Mouse (Mus musculus): Measurements from ENCODE around the gene Ppfia4. TPM values are rescaled to one million over a fixed set of nuclear protein-coding genes. Genes with fewer than 3 reads are reported as not detected.

Ppfia4 gene
- polyA plus RNA-seq, 1 experiment: 8.8 TPM

DNA sequence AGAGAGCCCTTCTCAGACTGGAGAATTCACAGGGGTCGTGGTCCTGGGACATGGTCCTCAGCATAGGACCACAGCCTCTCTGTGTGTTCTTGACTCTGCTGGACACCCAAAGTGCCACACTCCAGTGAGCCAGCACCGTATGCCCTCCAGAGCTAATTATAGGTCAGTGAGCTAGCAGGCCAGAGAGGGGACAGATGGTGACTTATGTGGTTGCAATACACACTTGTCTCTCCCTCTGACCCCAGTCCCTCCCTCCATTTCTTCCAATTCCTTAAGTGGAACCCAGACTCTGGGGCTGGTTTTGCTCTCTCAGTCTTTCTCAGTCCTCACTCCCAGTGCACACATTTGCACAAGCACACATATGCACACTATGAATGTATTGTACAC is 9.5 kb upstream of the Ppfia4 start:
- Histone ChIP-seq H3K27me3 (ENCODE audit: control insufficient read depth, insufficient read depth, low read length, poor library complexity, severe bottlenecking) (no peaks in the 10 kb centered on the region), H3K27ac (ENCODE audit: insufficient read depth, low read length) (no peak overlapping the region), H3K9ac (ENCODE audit: low read depth, poor library complexity, severe bottlenecking) (no peak overlapping the region), H3K9me3 (replicated peaks; ENCODE audit: control insufficient read depth, insufficient read depth, low read length, poor library complexity, severe bottlenecking) (no peaks in the 10 kb centered on the region), H3K4me1 (ENCODE audit: control insufficient read depth, insufficient read depth, low read length) (no peaks in the 10 kb centered on the region), H3K36me3 (ENCODE audit: control insufficient read depth, insufficient read depth, low read length, poor library complexity, severe bottlenecking) (0 out of 2 replicates have a peak, but pooled peaks cover 7% of the 10 kb centered on the region), H3K4me3 (ENCODE audit: low read depth, low read length) (no peak overlapping the region)
- TF ChIP-seq POLR2A (IDR thresholded peaks at IDR 0.05; ENCODE audit: insufficient read depth, low read length): no peak
- no peak for TF ChIP-seq CTCF (IDR thresholded peaks at IDR 0.05; ENCODE audit: low read depth, low read length)
- no peak for TF ChIP-seq EP300 (IDR thresholded peaks at IDR 0.05; ENCODE audit: insufficient read depth, low read depth, low read length)

DNA sequence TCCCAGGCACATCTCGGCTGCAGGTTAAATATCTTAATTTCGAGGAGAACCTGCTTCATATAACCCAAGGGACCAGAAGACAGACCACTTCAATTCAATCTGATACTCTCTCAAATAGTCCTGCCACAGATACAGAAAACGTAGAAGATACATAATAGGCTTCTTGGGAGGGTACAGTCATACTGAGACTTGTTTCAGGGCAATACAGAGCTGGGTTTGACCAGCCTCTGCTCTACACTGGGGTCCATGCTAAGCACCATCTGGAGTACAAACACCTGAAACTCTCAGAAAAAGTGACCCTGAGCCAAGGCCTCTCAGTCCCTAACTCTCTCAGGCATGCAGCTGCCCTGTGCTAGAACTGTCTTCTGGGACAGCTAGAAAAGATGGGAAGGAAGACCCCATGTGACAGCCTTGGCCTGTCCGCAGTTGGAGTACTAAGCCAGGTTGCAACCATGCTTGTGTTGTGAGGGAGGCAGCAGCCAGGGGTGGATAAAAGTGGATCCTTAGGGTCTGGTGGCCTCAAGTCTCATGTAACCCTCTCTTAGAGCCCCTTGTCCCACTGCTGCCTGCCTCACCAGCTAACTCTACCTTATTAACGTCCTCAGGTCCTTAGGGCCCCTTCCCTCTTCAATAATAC is 9.0 kb upstream of the Ppfia4 start:
- 0 out of 2 replicates have a peak, but pooled peaks cover 5% of the 10 kb centered on the region for H3K36me3 ChIP-seq (ENCODE audit: control insufficient read depth, insufficient read depth, low read length, poor library complexity, severe bottlenecking)
- no peaks in the 10 kb centered on the region for H3K9me3 ChIP-seq (replicated peaks; ENCODE audit: control insufficient read depth, insufficient read depth, low read length, poor library complexity, severe bottlenecking)
- H3K27ac ChIP-seq (ENCODE audit: insufficient read depth, low read length): no peak overlapping the region
- H3K9ac ChIP-seq (ENCODE audit: low read depth, poor library complexity, severe bottlenecking): no peak overlapping the region
- TF ChIP-seq POLR2A (IDR thresholded peaks at IDR 0.05; ENCODE audit: insufficient read depth, low read length) (no peak), EP300 (IDR thresholded peaks at IDR 0.05; ENCODE audit: insufficient read depth, low read depth, low read length) (no peak), CTCF (IDR thresholded peaks at IDR 0.05; ENCODE audit: low read depth, low read length) (no peak)
- H3K27me3 ChIP-seq (ENCODE audit: control insufficient read depth, insufficient read depth, low read length, poor library complexity, severe bottlenecking): no peaks in the 10 kb centered on the region
- no peaks in the 10 kb centered on the region for H3K4me1 ChIP-seq (ENCODE audit: control insufficient read depth, insufficient read depth, low read length)
- H3K4me3 ChIP-seq (ENCODE audit: low read depth, low read length): no peak overlapping the region

DNA sequence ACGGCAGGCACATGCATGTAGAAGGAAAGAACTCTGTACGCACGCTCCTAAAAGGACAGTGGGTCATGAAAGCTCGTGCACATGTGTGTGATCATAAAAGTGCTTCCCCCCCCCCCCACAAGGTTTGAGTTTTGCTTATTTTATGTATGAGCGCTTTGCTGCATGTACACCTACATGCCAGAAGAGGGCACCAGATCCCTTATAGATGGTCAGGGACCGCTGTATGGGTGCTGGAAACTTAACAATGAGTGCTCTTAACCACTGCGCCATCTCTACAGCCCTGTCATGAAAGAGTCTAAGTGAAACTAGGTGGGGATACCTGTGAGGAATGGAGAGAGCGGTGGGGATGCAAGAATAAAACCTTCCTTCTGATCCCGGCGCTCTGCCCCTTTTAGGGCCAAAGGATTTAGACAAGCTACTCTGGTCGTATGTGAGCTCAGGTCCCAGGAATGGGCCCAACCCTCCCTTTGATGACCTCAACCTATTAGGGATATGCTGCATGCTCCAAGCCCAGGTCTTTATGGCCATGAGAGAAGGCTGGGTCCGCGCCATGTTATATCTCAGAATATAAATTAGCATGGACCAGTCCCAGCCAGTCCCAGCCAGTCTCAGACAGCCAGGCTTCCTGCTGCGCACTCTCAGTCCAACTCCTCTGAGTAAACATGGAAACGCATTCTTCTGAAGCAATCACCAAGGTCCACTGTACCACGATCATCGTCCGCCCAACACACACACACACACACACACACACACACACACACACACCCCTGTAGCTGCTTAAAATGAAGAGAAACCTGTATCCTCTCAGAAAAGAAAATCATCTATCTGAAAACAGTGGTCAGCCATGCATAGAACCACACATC is 7.3 kb upstream of the Ppfia4 start:
- TF ChIP-seq POLR2A (IDR thresholded peaks at IDR 0.05; ENCODE audit: insufficient read depth, low read length) (no peak), CTCF (IDR thresholded peaks at IDR 0.05; ENCODE audit: low read depth, low read length) (peak; percentile 33)
- H3K4me3 ChIP-seq (ENCODE audit: low read depth, low read length): no peak overlapping the region
- H3K36me3 ChIP-seq (ENCODE audit: control insufficient read depth, insufficient read depth, low read length, poor library complexity, severe bottlenecking): no peaks in the 10 kb centered on the region
- H3K4me1 ChIP-seq (ENCODE audit: control insufficient read depth, insufficient read depth, low read length): no peaks in the 10 kb centered on the region
- H3K9ac ChIP-seq (ENCODE audit: low read depth, poor library complexity, severe bottlenecking): no peak overlapping the region
- H3K27ac ChIP-seq (ENCODE audit: insufficient read depth, low read length): no peak overlapping the region
- H3K27me3 ChIP-seq (ENCODE audit: control insufficient read depth, insufficient read depth, low read length, poor library complexity, severe bottlenecking): no peaks in the 10 kb centered on the region
- H3K9me3 ChIP-seq (replicated peaks; ENCODE audit: control insufficient read depth, insufficient read depth, low read length, poor library complexity, severe bottlenecking): no peaks in the 10 kb centered on the region

DNA sequence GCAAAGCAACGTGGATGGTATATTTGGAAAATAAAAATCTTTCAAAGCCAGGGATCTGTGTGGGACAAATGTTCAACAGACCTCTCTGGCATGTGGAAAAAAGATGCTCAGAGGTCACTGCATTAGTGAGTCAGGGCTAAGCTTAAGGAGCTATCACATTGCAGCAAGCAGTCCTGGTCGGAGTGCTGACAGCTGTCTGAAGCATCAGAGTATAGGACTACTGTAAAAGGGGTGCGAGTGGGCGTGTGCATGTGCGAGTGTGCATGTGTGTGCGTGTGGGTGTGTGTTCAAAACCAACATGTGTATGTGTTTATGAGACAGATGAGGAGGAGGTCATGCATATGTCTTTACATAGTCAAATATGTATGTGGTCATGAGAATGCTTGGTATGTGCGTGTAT is 6.4 kb upstream of the Ppfia4 start:
- no peaks in the 10 kb centered on the region for H3K4me1 ChIP-seq (ENCODE audit: control insufficient read depth, insufficient read depth, low read length)
- no peak overlapping the region for H3K27ac ChIP-seq (ENCODE audit: insufficient read depth, low read length)
- H3K4me3 ChIP-seq (ENCODE audit: low read depth, low read length): no peak overlapping the region
- H3K27me3 ChIP-seq (ENCODE audit: control insufficient read depth, insufficient read depth, low read length, poor library complexity, severe bottlenecking): no peaks in the 10 kb centered on the region
- TF ChIP-seq POLR2A (IDR thresholded peaks at IDR 0.05; ENCODE audit: insufficient read depth, low read length) (no peak), CTCF (IDR thresholded peaks at IDR 0.05; ENCODE audit: low read depth, low read length) (no peak), EP300 (IDR thresholded peaks at IDR 0.05; ENCODE audit: insufficient read depth, low read depth, low read length) (no peak)
- H3K9me3 ChIP-seq (replicated peaks; ENCODE audit: control insufficient read depth, insufficient read depth, low read length, poor library complexity, severe bottlenecking): no peaks in the 10 kb centered on the region
- H3K9ac ChIP-seq (ENCODE audit: low read depth, poor library complexity, severe bottlenecking): no peak overlapping the region
- no peaks in the 10 kb centered on the region for H3K36me3 ChIP-seq (ENCODE audit: control insufficient read depth, insufficient read depth, low read length, poor library complexity, severe bottlenecking)

DNA sequence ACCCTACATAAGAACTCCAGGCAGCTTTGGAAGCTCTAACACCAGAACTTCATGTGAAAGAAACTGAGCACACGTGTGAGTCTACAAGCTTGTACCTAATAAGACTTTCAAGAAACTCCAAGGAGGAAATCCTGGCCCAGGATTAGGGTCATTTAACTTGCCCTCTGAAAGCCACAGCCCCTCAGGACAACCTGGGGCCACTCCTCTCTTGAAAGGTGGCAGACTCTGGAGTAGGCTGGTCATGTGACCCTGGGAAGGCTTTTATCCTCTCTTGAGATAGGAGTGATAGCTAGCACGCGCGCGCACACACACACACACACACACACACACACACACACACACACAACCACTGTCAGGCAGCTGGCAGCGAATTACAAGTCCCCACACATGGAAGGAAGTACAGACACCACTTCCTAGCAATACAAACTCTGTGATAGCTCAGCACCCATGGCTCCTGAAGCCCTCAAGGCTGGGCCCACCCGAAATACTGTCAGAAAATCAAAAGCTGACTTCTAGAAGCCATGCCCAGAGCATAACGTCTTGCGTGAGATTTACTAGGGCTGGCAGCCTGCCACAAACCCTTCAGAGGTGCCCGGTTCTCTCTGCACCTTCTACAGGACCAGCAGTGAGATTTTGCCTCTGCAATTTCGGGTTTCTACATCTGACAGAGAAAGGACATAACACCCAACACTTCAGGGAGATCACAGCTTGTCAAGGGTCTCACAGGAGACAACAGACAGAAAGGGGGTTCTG is 4.4 kb upstream of the Ppfia4 start:
- Histone ChIP-seq H3K4me3 (ENCODE audit: low read depth, low read length) (no peak overlapping the region), H3K36me3 (ENCODE audit: control insufficient read depth, insufficient read depth, low read length, poor library complexity, severe bottlenecking) (no peaks in the 10 kb centered on the region), H3K27me3 (ENCODE audit: control insufficient read depth, insufficient read depth, low read length, poor library complexity, severe bottlenecking) (no peaks in the 10 kb centered on the region), H3K4me1 (ENCODE audit: control insufficient read depth, insufficient read depth, low read length) (no peaks in the 10 kb centered on the region), H3K27ac (ENCODE audit: insufficient read depth, low read length) (no peak overlapping the region), H3K9ac (ENCODE audit: low read depth, poor library complexity, severe bottlenecking) (no peak overlapping the region), H3K9me3 (replicated peaks; ENCODE audit: control insufficient read depth, insufficient read depth, low read length, poor library complexity, severe bottlenecking) (no peaks in the 10 kb centered on the region)
- TF ChIP-seq POLR2A (IDR thresholded peaks at IDR 0.05; ENCODE audit: insufficient read depth, low read length): no peak
- TF ChIP-seq EP300 (IDR thresholded peaks at IDR 0.05; ENCODE audit: insufficient read depth, low read depth, low read length): no peak
- TF ChIP-seq CTCF (IDR thresholded peaks at IDR 0.05; ENCODE audit: low read depth, low read length): no peak
